Mouse (Mus musculus) brain, embryonic 14.5 days (tissue): ENCODE measurements at regions not wholly inside any gene's neighbourhood (a gene's known extent, or its start where the extent isn't known, plus 50 kb on each side); places are given as distances from the start of the nearest gene placed in this dataset.

Experiments
- CTCF ChIP-seq: fragments of 200-500 bp; IDR thresholded peaks from 2 replicates; pipeline ENCODE4 v1.5.1; 2012; ENCODE audit warnings: inconsistent platforms, mild to moderate bottlenecking, moderate library complexity, borderline replicate concordance; ENCODE audit not compliant: insufficient read depth, insufficient read length; ENCODE audit errors: extremely low read depth
- POLR2A ChIP-seq: fragments of 200-500 bp; IDR thresholded peaks from 2 replicates; pipeline ENCODE4 v1.6.1; 2012; ENCODE audit warnings: mild to moderate bottlenecking, inconsistent platforms, borderline replicate concordance; ENCODE audit not compliant: poor library complexity, insufficient read depth, insufficient read length, severe bottlenecking; ENCODE audit errors: extremely low read depth

GRCm38 (mm10) chr14:46491601-46492000, 101.1 kb upstream of the Bmp4 start:
- TF ChIP-seq CTCF: no peak
- no peak for TF ChIP-seq POLR2A
